11 mouse cellular contexts compared by ENCODE assay signal in the genomic region with DNA sequence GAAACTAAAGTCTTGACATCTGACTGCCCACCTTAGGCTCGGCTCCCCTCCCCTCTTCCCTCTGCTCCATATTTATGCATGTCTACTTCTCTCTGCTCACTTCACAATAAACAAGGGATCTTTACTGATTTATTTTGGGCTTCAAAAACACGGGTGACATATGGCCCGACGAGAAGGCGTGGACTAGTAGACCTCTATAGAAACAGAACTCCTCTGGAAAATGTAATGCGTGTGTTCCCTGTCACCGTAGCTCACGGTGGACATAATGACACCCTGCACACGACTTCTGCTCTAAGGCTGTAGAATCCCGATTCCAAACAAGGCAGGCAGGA. TPM values are rescaled to one million over a fixed set of nuclear protein-coding genes. Genes with fewer than 3 reads are reported as not detected.
DNase-seq lines count a peak whose midpoint lies in the region; ATAC-seq and TF ChIP-seq lines count a peak whose summit lies in the region.
"Had no signal": no experiment of that assay in that cellular context is flagged by ENCODE, and none has a peak within 500 bp of the region (broad histone marks: within the 10 kb centered on the region; RNA-seq: fewer than 3 reads in every experiment).

No protein-coding gene starts in this region.

- WGBS in kidney, embryonic 15.5 days, result 57% methylated on average over 10 of the region's 10 CpGs
- WGBS in kidney, adult 2 months, result 67% methylated on average over 10 of the region's 10 CpGs
- WGBS in embryonic facial prominence, embryonic 15.5 days, result 50% methylated on average over 10 of the region's 10 CpGs
- 28% methylated on average over 10 of the region's 10 CpGs for WGBS in hindbrain, embryonic 13.5 days
- 18% methylated on average over 10 of the region's 10 CpGs for WGBS in midbrain, postnatal 0 days

- intact Hi-C loops in heart, postnatal 14 days (cut with DNase I), result no loop called here

- no peak for DNase-seq in kidney, adult 2 months
- no peak for DNase-seq in midbrain, postnatal 0 days (ENCODE audit: low spot score)
- DNase-seq in lung, postnatal 25 days (ENCODE audit: low spot score), result no peak
- DNase-seq in adrenal gland, postnatal 10 days, result no peak
- no peak for DNase-seq in heart, postnatal 14 days
- DNase-seq: heart, postnatal 10 days; kidney, postnatal 10 days had no signal

- no peak overlapping the region for H3K27ac ChIP-seq in kidney, embryonic 15.5 days
- no peak overlapping the region for H3K27ac ChIP-seq in kidney, adult 2 months (ENCODE audit: insufficient read depth, low read depth, low read length)
- H3K27ac ChIP-seq in embryonic facial prominence, embryonic 15.5 days (replicated peaks), result peak overlapping the region; percentile 12; the same call in 1 of the 2 replicates
- H3K27ac ChIP-seq in hindbrain, embryonic 13.5 days, result peak overlapping the region; percentile 66; the same call in 1 of the 2 replicates
- no peak overlapping the region for H3K27ac ChIP-seq in midbrain, postnatal 0 days (ENCODE audit: low read depth, low read length)
- H3K27ac ChIP-seq: limb, embryonic 15.5 days had no signal

- no peaks in the 10 kb centered on the region for H3K27me3 ChIP-seq in kidney, embryonic 15.5 days
- H3K27me3 ChIP-seq in kidney, adult 2 months (replicated peaks; ENCODE audit: control insufficient read depth, insufficient read depth, low read length), result no peaks in the 10 kb centered on the region
- no peaks in the 10 kb centered on the region for H3K27me3 ChIP-seq in embryonic facial prominence, embryonic 15.5 days
- H3K27me3 ChIP-seq in hindbrain, embryonic 13.5 days, result peaks cover 8% of the 10 kb centered on the region; the same call in 1 of the 2 replicates
- no peaks in the 10 kb centered on the region; the same call in 1 of the 2 replicates for H3K27me3 ChIP-seq in midbrain, postnatal 0 days (ENCODE audit: insufficient read depth, low read length)
- H3K27me3 ChIP-seq: limb, embryonic 15.5 days had no signal

- H3K4me3 ChIP-seq in kidney, embryonic 15.5 days (replicated peaks), result no peak overlapping the region
- no peak overlapping the region for H3K4me3 ChIP-seq in kidney, adult 2 months (ENCODE audit: insufficient read depth, low read depth, low read length)
- no peak overlapping the region for H3K4me3 ChIP-seq in embryonic facial prominence, embryonic 15.5 days (replicated peaks)
- no peak overlapping the region for H3K4me3 ChIP-seq in hindbrain, embryonic 13.5 days
- peak overlapping the region; percentile 34; the same call in 1 of the 2 replicates for H3K4me3 ChIP-seq in midbrain, postnatal 0 days (ENCODE audit: low read depth, low read length)

- H3K36me3 ChIP-seq in kidney, embryonic 15.5 days, result no peaks in the 10 kb centered on the region
- H3K36me3 ChIP-seq in kidney, adult 2 months (ENCODE audit: control insufficient read depth, insufficient read depth, low read length), result no peaks in the 10 kb centered on the region
- no peaks in the 10 kb centered on the region for H3K36me3 ChIP-seq in embryonic facial prominence, embryonic 15.5 days
- no peaks in the 10 kb centered on the region for H3K36me3 ChIP-seq in hindbrain, embryonic 13.5 days
- no peaks in the 10 kb centered on the region for H3K36me3 ChIP-seq in midbrain, postnatal 0 days (ENCODE audit: insufficient read depth, low read length)
- H3K36me3 ChIP-seq: limb, embryonic 15.5 days had no signal

- no peak for ATAC-seq in kidney, embryonic 15.5 days (replicated peaks; ENCODE audit: low FRiP score)
- ATAC-seq in embryonic facial prominence, embryonic 15.5 days (ENCODE audit: insufficient number of reproducible peaks, low FRiP score, low TSS enrichment, low read depth), result no peak
- ATAC-seq in hindbrain, embryonic 13.5 days (ENCODE audit: low FRiP score), result no peak
- no peak for ATAC-seq in midbrain, postnatal 0 days (ENCODE audit: low FRiP score)

- H3K4me1 ChIP-seq in kidney, embryonic 15.5 days, result peaks cover 13% of the 10 kb centered on the region
- no peaks in the 10 kb centered on the region for H3K4me1 ChIP-seq in kidney, adult 2 months (ENCODE audit: control insufficient read depth, insufficient read depth, low read length)
- H3K4me1 ChIP-seq in embryonic facial prominence, embryonic 15.5 days, result peaks cover 21% of the 10 kb centered on the region
- peaks cover 14% of the 10 kb centered on the region for H3K4me1 ChIP-seq in hindbrain, embryonic 13.5 days (replicated peaks)
- H3K4me1 ChIP-seq in midbrain, postnatal 0 days (ENCODE audit: insufficient read depth, low read length), result peaks cover 5% of the 10 kb centered on the region; the same call in 1 of the 2 replicates

- no peak for TF ChIP-seq POLR2A in kidney, adult 2 months (IDR thresholded peaks at IDR 0.05; ENCODE audit: low read depth, low read length)

- no peak for TF ChIP-seq CTCF in kidney, adult 2 months (conservative IDR thresholded peaks at IDR 0.05; ENCODE audit: insufficient read depth, insufficient read length, low read depth, low read length)
- no peak for TF ChIP-seq CTCF in midbrain, postnatal 0 days (IDR thresholded peaks at IDR 0.05)

- H3K9ac ChIP-seq in kidney, embryonic 15.5 days, result no peak overlapping the region
- no peak overlapping the region for H3K9ac ChIP-seq in embryonic facial prominence, embryonic 15.5 days
- H3K9ac ChIP-seq in hindbrain, embryonic 13.5 days, result peak overlapping the region; percentile 61
- no peak overlapping the region for H3K9ac ChIP-seq in midbrain, postnatal 0 days (replicated peaks; ENCODE audit: low read length, poor library complexity, severe bottlenecking)
- H3K9ac ChIP-seq: limb, embryonic 15.5 days had no signal

- H3K4me2 ChIP-seq in kidney, embryonic 15.5 days, result peak overlapping the region; percentile 46; the same call in 1 of the 2 replicates
- H3K4me2 ChIP-seq in embryonic facial prominence, embryonic 15.5 days (replicated peaks), result 0 out of 2 replicates have a peak overlapping the region, but pooled peaks have one; percentile 10
- H3K4me2 ChIP-seq in hindbrain, embryonic 13.5 days, result peak overlapping the region; percentile 54
- H3K4me2 ChIP-seq in midbrain, postnatal 0 days (ENCODE audit: low read depth, low read length, poor library complexity, severe bottlenecking), result peak overlapping the region; percentile 54

- no peaks in the 10 kb centered on the region for H3K9me3 ChIP-seq in kidney, embryonic 15.5 days (replicated peaks)
- no peaks in the 10 kb centered on the region for H3K9me3 ChIP-seq in embryonic facial prominence, embryonic 15.5 days (replicated peaks)
- H3K9me3 ChIP-seq in hindbrain, embryonic 13.5 days, result no peaks in the 10 kb centered on the region
- H3K9me3 ChIP-seq in midbrain, postnatal 0 days (ENCODE audit: low read length), result no peaks in the 10 kb centered on the region
- H3K9me3 ChIP-seq: limb, embryonic 15.5 days had no signal

RNA-seq across cellular contexts. Expression of gene Cdca7, which starts 53.0 kb away (rescaled TPM):
- polyA plus RNA-seq in kidney, embryonic 15.5 days (2015; fragmentation: Nextera tagmentation; extraction: Ambion mirVana), result 158 and 167 TPM in 2 replicates
- polyA plus RNA-seq in kidney, adult 2 months (2012; rRNA removed), result 1.4 and 1.7 TPM in 2 replicates
- polyA plus RNA-seq in embryonic facial prominence, embryonic 15.5 days (2015; fragmentation: Nextera tagmentation; extraction: Ambion mirVana), result 102 and 103 TPM in 2 replicates
- 29.3 and 30.2 TPM in 2 replicates for polyA plus RNA-seq in hindbrain, embryonic 13.5 days (2015; fragmentation: Nextera tagmentation; extraction: Ambion mirVana)
- 4.5 and 14.5 TPM in 2 replicates for total RNA-seq in midbrain, postnatal 0 days (2014; rRNA removed)
- 2.5 and 3.2 TPM in 2 replicates for polyA plus RNA-seq in midbrain, postnatal 0 days (2015; fragmentation: Nextera tagmentation; extraction: Ambion mirVana)
- 10 to 100 TPM in 1 of 2 experiments, 1 to 10 TPM in 1; 9.5 to 14.5 TPM for total RNA-seq in adrenal gland, postnatal 10 days (2021)
- 1 to 10 TPM; 2.9 to 9.4 TPM for total RNA-seq in heart, postnatal 14 days (2021)

Comparison
In these comparisons a context has a peak if more than half of its experiments do, and no peak if none do; other contexts are left out.
1. H3K27ac ChIP-seq: peak in embryonic facial prominence, embryonic 15.5 days (single experiment) and hindbrain, embryonic 13.5 days (single experiment); none in kidney, embryonic 15.5 days (single experiment), kidney, adult 2 months (single experiment) and midbrain, postnatal 0 days (single experiment).
2. Peak in every context shown above with its lines, with median percentiles within 50 percentile points of each other: H3K4me2 ChIP-seq.